Mouse (Mus musculus) stomach, embryonic 14.5 days (tissue): ENCODE measurements around the gene Rab17. TPM values are rescaled to one million over a fixed set of nuclear protein-coding genes. Genes with fewer than 3 reads are reported as not detected.
A peak's percentile ranks its signal among the peaks of the same experiment; 100 is the strongest.

ENCODE experiments used
- ATAC-seq: fragments of 200-750 bp; cut with Nextera tagmentation; 2 replicates; pipeline ENCODE4 v1.8.0; 2017; ENCODE audit warnings: low read depth, moderate TSS enrichment; ENCODE audit not compliant: insufficient number of reproducible peaks, insufficient read depth, low FRiP score
- H3K27ac ChIP-seq: fragments of 300-500 bp; sonication (generic); 2 replicates; pipeline ENCODE4 v1.5.1; 2014; ENCODE audit warnings: mild to moderate bottlenecking, low read length, moderate library complexity, mixed read lengths
- H3K27me3 ChIP-seq: fragments of 300-500 bp; sonication (generic); 2 replicates; pipeline ENCODE4 v1.6.1; 2014; ENCODE audit warnings: low read length, control low read depth, mixed read lengths; ENCODE audit not compliant: control insufficient read depth, insufficient read depth
- H3K36me3 ChIP-seq: fragments of 300-500 bp; sonication (generic); 2 replicates; pipeline ENCODE4 v1.6.1; 2014; ENCODE audit warnings: mild to moderate bottlenecking, control low read depth, low read length, moderate library complexity, mixed read lengths; ENCODE audit not compliant: control insufficient read depth, insufficient read depth
- H3K4me1 ChIP-seq: fragments of 300-500 bp; sonication (generic); 2 replicates; pipeline ENCODE4 v1.6.1; 2014; ENCODE audit warnings: low read length, control low read depth, mixed read lengths; ENCODE audit not compliant: control insufficient read depth, insufficient read depth
- H3K4me2 ChIP-seq: fragments of 300-500 bp; sonication (generic); replicated peaks from 2 replicates; pipeline ENCODE4 v1.6.1; 2014; ENCODE audit warnings: low read depth, low read length, control low read depth
- H3K4me3 ChIP-seq: fragments of 300-500 bp; sonication (generic); 2 replicates; pipeline ENCODE4 v1.5.1; 2014; ENCODE audit warnings: low read depth, low read length, control low read depth
- H3K9ac ChIP-seq: fragments of 300-500 bp; sonication (generic); replicated peaks from 2 replicates; pipeline ENCODE4 v1.6.1; 2014; ENCODE audit warnings: low read depth, mild to moderate bottlenecking, control low read depth, low read length, moderate library complexity, mixed read lengths
- H3K9me3 ChIP-seq: fragments of 300-500 bp; sonication (generic); 2 replicates; pipeline ENCODE4 v1.6.1; 2016; ENCODE audit warnings: low read depth, low read length, control low read depth; ENCODE audit not compliant: control insufficient read depth
- WGBS: fragments of 180-500 bp; shearing (Covaris S2); extraction: QIAGEN DNeasy Blood & Tissue Kit; methylation state at CpG from one replicate; pipeline ENCODE4 v1.1.7; 2014; 5-methylcytosine and 5-hydroxymethylcytosine counted together
- polyA plus RNA-seq: library from polyadenylated mRNA; unstranded; fragments of >200 nt; fragmentation: Nextera tagmentation; extraction: Ambion mirVana; gene quantifications from 2 replicates; pipeline ENCODE4 v1.2.1, GENCODE M21; 2014

Rab17 gene
- polyA plus RNA-seq, 1 experiment from 2014 or later: 5.4 TPM

DNA sequence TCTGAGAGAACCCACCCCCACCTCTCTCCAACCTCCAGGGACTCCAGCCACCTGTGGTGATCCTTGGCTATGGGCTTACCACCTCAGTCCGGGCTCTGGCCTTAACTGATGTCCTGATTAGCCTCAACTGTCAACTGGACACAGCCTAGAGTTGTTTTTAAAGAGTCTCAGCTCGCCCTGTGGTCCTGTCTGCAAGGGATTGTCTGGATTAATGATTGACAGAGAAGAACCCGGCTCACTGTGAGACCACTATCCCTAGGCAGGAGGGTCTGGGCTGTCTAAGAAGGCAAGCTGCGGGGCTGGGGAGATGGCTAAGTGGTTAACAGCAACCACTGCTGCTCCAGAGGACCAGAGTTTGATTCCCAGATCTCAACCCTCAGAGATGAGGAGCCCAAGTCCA, 6.9 kb downstream of the Rab17 start:
- 33% methylated on average over 4 of the region's 4 CpGs for WGBS
- Histone ChIP-seq H3K36me3 (no peaks in the 10 kb centered on the region), H3K27ac (0 out of 2 replicates have a peak overlapping the region, but pooled peaks have one; percentile 6), H3K27me3 (no peaks in the 10 kb centered on the region), H3K9me3 (no peaks in the 10 kb centered on the region), H3K4me3 (no peak overlapping the region), H3K4me1 (peaks cover 16% of the 10 kb centered on the region), H3K4me2 (no peak overlapping the region), H3K9ac (no peak overlapping the region)
- ATAC-seq: no peak; the same call in 1 of the 2 replicates

DNA sequence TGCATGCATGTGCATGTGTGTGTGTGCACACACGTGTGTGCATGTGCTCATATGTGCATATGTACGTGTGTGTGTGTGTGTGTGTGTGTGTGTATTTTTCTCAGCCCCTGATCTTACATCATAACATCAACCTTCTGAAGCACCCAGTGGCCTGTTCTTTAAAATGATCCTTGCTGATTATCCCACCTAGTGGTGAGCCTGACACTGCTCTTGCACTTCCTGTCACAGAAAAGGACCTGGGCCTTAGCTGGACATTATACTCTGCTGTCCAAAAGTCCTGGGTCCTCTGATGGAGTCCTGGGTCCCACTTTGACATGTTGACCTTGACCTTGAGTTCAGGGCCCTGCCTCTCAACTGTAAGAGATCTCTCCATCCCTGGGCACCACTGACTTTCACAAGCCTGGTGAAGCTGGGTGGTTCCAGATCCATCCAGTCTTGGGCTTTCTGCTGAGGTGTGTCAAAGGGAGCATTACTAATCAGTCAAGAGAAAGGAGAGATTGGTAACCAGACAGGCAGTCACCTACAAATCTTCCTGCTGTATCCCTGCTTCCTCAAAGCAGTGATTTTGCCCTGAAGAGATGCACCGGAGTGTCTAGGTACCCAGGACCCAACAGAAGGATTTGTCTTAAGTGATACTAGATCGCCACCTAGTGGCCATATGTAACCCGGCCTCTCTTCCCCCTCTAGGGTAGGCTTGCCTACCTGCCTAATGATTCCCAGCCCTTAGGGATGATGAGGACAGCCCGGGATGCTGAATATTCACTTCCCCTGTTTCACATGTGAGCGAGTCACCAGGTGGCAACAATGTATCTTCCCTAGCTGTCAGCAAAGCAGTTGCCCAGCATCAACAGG, 13.0 kb downstream of the Rab17 start:
- no peaks in the 10 kb centered on the region for H3K36me3 ChIP-seq
- H3K4me2 ChIP-seq: no peak overlapping the region
- no peaks in the 10 kb centered on the region for H3K9me3 ChIP-seq
- H3K27ac ChIP-seq: no peak overlapping the region
- no peaks in the 10 kb centered on the region for H3K4me1 ChIP-seq
- WGBS: 33% methylated on average over 7 of the region's 7 CpGs
- H3K27me3 ChIP-seq: no peaks in the 10 kb centered on the region
- peak; percentile 58; the same call in 1 of the 2 replicates for ATAC-seq
- no peak overlapping the region for H3K9ac ChIP-seq
- H3K4me3 ChIP-seq: no peak overlapping the region

DNA sequence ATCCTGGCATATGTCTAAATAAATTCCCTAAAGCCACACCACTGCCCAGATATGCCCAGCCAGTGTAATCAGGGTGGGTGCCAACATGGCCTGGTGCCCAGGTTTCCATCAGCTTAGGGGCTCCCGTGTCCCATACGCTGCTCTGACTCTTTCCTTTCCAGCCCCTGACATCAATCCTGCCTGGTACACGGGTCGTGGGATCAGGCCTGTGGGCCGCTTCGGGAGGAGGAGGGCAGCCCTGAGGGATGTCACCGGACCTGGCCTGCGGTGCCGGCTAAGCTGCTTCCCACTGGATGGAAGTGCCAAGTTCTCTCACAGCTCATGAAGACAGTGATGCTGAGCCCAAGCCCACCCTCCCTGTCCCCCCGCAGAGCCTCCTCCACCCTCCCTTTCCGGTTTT, 15.8 kb downstream of the Rab17 start:
- Histone ChIP-seq H3K4me3 (no peak overlapping the region), H3K4me1 (no peaks in the 10 kb centered on the region), H3K36me3 (no peaks in the 10 kb centered on the region), H3K4me2 (no peak overlapping the region), H3K27ac (no peak overlapping the region), H3K27me3 (no peaks in the 10 kb centered on the region), H3K9ac (no peak overlapping the region), H3K9me3 (no peaks in the 10 kb centered on the region)
- ATAC-seq: no peak
- WGBS: 71% methylated on average over 11 of the region's 11 CpGs

DNA sequence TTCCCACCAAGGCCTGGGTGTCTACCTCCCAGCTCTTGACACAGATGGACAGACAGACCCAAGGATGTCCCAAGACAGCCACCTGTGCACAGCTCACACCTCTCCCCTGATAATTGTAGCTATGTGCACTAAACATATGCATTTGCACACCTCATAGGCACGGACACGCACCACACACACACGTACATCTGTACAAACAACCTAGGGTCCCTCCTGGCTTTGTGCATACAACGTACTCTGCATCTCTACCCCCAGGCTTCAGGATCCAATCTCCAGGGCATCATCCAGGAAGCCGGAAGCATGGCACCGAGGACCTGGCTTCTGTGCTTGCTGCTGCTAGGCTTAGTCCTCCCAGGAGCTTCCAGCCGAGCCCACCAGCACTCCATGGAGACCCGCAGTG, 16.7 kb downstream of the Rab17 start, which contains the start of gene Prlh:
Gene Prlh, plus strand, starts transcription at position 301 of the 400 bp plus-strand sequence.
- no peak for ATAC-seq
- Histone ChIP-seq H3K27me3 (no peaks in the 10 kb centered on the region), H3K4me2 (no peak within 1 kb of the TSS), H3K9ac (no peak within 1 kb of the TSS), H3K4me1 (no peaks in the 10 kb centered on the region), H3K9me3 (no peaks in the 10 kb centered on the region), H3K4me3 (no peak within 1 kb of the TSS), H3K27ac (no peak within 1 kb of the TSS), H3K36me3 (no peaks in the 10 kb centered on the region)
- WGBS: 80% methylated on average over 8 of the region's 8 CpGs

DNA sequence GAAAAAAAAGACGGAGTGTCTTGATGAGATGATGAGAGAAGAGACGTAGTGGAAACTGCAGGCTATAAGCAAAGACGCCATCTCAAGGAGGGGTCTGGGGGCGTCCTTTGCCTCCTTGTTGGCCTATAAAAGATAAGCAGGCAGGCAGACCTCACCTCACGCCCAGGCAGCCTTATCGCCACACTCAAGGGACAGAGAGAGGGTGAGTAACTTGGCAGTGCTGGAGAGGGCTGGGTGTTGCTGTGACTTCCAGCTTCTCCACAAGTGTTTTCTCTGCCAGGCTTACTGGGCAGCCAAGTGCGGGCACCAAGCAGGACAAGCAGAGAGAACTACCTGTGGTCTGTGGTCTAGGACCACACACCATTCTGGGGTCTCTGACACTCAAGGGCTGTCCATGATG, 17.8 kb downstream of the Rab17 start:
- Histone ChIP-seq H3K4me2 (no peak overlapping the region), H3K4me1 (no peaks in the 10 kb centered on the region), H3K36me3 (no peaks in the 10 kb centered on the region), H3K27me3 (no peaks in the 10 kb centered on the region), H3K9me3 (no peaks in the 10 kb centered on the region), H3K4me3 (no peak overlapping the region), H3K27ac (no peak overlapping the region), H3K9ac (no peak overlapping the region)
- ATAC-seq: no peak
- WGBS: 78% methylated on average over 7 of the region's 7 CpGs

DNA sequence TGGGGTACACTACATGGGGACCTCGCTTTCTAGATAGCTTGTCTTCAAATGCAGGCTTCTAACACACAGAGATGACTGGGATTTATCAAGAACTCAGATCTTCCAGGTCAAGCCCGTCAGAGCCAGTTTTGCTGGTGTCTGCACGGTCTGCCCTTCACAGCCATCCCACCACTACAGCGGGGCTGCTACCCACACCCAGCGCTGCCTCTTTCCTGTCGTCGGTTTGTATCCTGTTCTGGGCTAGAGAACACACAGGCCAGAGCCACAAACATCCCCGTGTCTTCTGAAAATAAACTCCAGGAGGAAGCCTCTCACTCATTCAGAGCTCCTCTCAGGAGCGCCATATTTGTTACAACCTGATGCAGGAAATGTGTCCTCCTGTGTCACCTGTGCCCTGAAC, 20.2 kb downstream of the Rab17 start:
- Histone ChIP-seq H3K27ac (no peak overlapping the region), H3K9me3 (no peaks in the 10 kb centered on the region), H3K4me3 (no peak overlapping the region), H3K27me3 (no peaks in the 10 kb centered on the region), H3K36me3 (no peaks in the 10 kb centered on the region), H3K4me1 (no peaks in the 10 kb centered on the region), H3K4me2 (no peak overlapping the region), H3K9ac (no peak overlapping the region)
- WGBS: 63% methylated on average over 9 of the region's 9 CpGs
- ATAC-seq: no peak

DNA sequence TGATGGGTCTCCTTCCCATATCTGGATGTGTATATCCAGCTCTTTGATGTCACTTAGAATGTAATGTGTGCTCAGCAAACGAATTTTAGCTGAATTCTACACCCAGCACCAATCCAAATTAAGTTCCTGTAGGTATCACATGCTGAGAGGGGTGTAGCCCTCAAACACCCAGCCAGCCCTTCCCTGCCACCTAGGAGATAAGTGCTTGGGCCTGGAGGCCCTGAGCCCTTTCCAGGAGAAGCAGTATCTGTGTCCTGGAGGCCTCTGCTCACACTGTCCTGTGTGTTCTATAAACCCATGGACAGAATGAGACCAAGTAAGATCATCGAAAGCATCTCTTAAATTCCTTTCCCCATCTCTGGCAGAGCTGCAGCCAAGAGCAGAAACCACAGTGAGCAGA, 22.2 kb downstream of the Rab17 start:
- H3K27ac ChIP-seq: no peak overlapping the region
- H3K4me1 ChIP-seq: no peaks in the 10 kb centered on the region
- H3K9me3 ChIP-seq: no peaks in the 10 kb centered on the region
- no peak overlapping the region for H3K4me2 ChIP-seq
- WGBS: 68% methylated on average over 2 of the region's 2 CpGs
- no peaks in the 10 kb centered on the region for H3K36me3 ChIP-seq
- no peak for ATAC-seq
- H3K9ac ChIP-seq: no peak overlapping the region
- no peak overlapping the region for H3K4me3 ChIP-seq
- no peaks in the 10 kb centered on the region for H3K27me3 ChIP-seq

DNA sequence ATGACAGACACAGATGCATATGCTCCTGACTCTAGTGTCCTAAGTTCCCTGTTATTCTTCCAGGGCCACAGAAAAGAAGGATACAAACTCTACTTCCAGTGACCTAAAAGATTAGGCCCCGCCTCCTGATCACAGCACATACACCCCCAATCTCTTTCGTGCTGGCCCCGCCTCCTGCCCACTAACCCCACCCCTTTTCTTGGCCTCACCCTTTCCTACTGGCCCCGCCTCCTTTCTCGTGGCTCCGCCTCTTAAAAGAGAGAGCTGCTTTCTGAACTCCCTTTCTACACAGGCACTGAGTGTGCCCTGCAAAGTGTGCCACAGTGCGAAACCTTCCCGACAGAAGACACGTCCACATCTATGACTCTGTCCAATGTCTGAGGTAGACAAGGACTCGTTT, 24.3 kb downstream of the Rab17 start:
- no peaks in the 10 kb centered on the region for H3K36me3 ChIP-seq
- H3K4me1 ChIP-seq: no peaks in the 10 kb centered on the region
- H3K4me3 ChIP-seq: no peak overlapping the region
- 61% methylated on average over 10 of the region's 10 CpGs for WGBS
- ATAC-seq: no peak
- no peak overlapping the region for H3K4me2 ChIP-seq
- no peak overlapping the region for H3K27ac ChIP-seq
- no peaks in the 10 kb centered on the region for H3K9me3 ChIP-seq
- no peaks in the 10 kb centered on the region for H3K27me3 ChIP-seq
- H3K9ac ChIP-seq: no peak overlapping the region

DNA sequence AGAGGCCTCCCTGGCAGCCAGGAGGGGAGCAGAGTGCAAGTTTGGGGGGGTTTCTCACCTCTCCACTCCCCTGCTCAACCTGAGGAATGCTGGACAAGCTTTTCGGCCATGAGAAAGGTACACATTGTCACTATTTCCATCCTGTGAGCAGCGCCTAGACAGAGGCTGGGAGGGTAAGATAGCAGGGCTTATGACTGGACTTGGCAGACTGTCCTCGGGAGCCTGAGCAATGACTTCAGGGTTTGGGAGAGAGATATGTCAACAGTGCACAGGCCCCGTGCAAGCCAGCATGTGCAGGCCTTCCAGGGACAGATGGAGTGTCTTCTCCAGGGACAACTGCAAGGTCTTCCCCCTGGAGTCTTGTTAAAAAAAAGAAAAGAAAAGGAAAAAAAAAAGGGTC, 29.5 kb downstream of the Rab17 start:
- Histone ChIP-seq H3K9me3 (no peaks in the 10 kb centered on the region), H3K9ac (no peak overlapping the region), H3K27me3 (no peaks in the 10 kb centered on the region), H3K4me1 (no peaks in the 10 kb centered on the region), H3K4me2 (no peak overlapping the region), H3K27ac (no peak overlapping the region), H3K4me3 (no peak overlapping the region), H3K36me3 (no peaks in the 10 kb centered on the region)
- 80% methylated on average over 4 of the region's 4 CpGs for WGBS
- no peak for ATAC-seq
